18 mouse cellular contexts compared by ENCODE assay signal in genomic region chr9:65833230-65833629, GRCm38 (mm10). TPM values are rescaled to one million over a fixed set of nuclear protein-coding genes. Genes with fewer than 3 reads are reported as not detected.
DNase-seq lines count a peak whose midpoint lies in the region; ATAC-seq lines count a peak whose summit lies in the region.
"Had no signal": no experiment of that assay in that cellular context is flagged by ENCODE, and none has a peak within 500 bp of the region (broad histone marks: within the 10 kb centered on the region; RNA-seq: fewer than 3 reads in every experiment).

No protein-coding gene starts in this region.

- no peaks in the 10 kb centered on the region for H3K27me3 ChIP-seq in midbrain, embryonic 11.5 days (ENCODE audit: control insufficient read depth, insufficient read depth, low read length)
- H3K27me3 ChIP-seq in midbrain, embryonic 16.5 days (ENCODE audit: control insufficient read depth, insufficient read depth, low read depth, low read length), result no peaks in the 10 kb centered on the region
- no peaks in the 10 kb centered on the region for H3K27me3 ChIP-seq in forebrain, embryonic 13.5 days
- no peaks in the 10 kb centered on the region for H3K27me3 ChIP-seq in kidney, embryonic 15.5 days
- H3K27me3 ChIP-seq: heart, embryonic 12.5 days; liver, embryonic 13.5 days; lung, embryonic 15.5 days had no signal

- no peaks in the 10 kb centered on the region for H3K9me3 ChIP-seq in midbrain, embryonic 11.5 days (ENCODE audit: control insufficient read depth, low read length)
- no peaks in the 10 kb centered on the region for H3K9me3 ChIP-seq in midbrain, embryonic 16.5 days (replicated peaks; ENCODE audit: control insufficient read depth, low read length, poor library complexity, severe bottlenecking)
- H3K9me3 ChIP-seq in forebrain, embryonic 13.5 days (replicated peaks), result no peaks in the 10 kb centered on the region
- no peaks in the 10 kb centered on the region for H3K9me3 ChIP-seq in kidney, embryonic 15.5 days (replicated peaks)
- H3K9me3 ChIP-seq: heart, embryonic 12.5 days; liver, embryonic 13.5 days; lung, embryonic 15.5 days had no signal

- H3K4me2 ChIP-seq in midbrain, embryonic 11.5 days, result no peak overlapping the region
- no peak overlapping the region for H3K4me2 ChIP-seq in midbrain, embryonic 16.5 days (ENCODE audit: low read length)
- H3K4me2 ChIP-seq in forebrain, embryonic 13.5 days, result no peak overlapping the region
- H3K4me2 ChIP-seq in kidney, embryonic 15.5 days, result no peak overlapping the region
- H3K4me2 ChIP-seq: heart, embryonic 12.5 days; liver, embryonic 13.5 days; lung, embryonic 15.5 days had no signal

- no peak for DNase-seq in midbrain, embryonic 11.5 days (ENCODE audit: low spot score, missing footprints)
- DNase-seq in embryo, embryonic 10.5 days (ENCODE audit: low spot score), result peak; percentile 66
- DNase-seq in retina, postnatal 1 day, result peak; percentile 66
- DNase-seq in adrenal gland, adult 8-10 months, result no peak
- DNase-seq: cerebellum, adult 8-10 months; gastrocnemius, postnatal 36 days; heart, postnatal 14 days; liver, embryonic 13.5 days; lung, postnatal 4 days; right cerebral cortex, postnatal 25 days; thymus, adult 2 months had no signal

- no peak overlapping the region for H3K9ac ChIP-seq in midbrain, embryonic 11.5 days (ENCODE audit: low read length)
- H3K9ac ChIP-seq in midbrain, embryonic 16.5 days (ENCODE audit: low read depth, low read length), result no peak overlapping the region
- H3K9ac ChIP-seq in forebrain, embryonic 13.5 days, result no peak overlapping the region
- H3K9ac ChIP-seq in kidney, embryonic 15.5 days, result no peak overlapping the region
- H3K9ac ChIP-seq: heart, embryonic 12.5 days; liver, embryonic 13.5 days; lung, embryonic 15.5 days had no signal

- WGBS in midbrain, embryonic 11.5 days, result 15% methylated on average over 2 of the region's 2 CpGs
- 14% methylated on average over 2 of the region's 2 CpGs for WGBS in midbrain, embryonic 16.5 days
- WGBS in forebrain, embryonic 13.5 days, result 1% methylated on average over 2 of the region's 2 CpGs
- 78% methylated on average over 2 of the region's 2 CpGs for WGBS in kidney, embryonic 15.5 days

- no peak overlapping the region for H3K27ac ChIP-seq in midbrain, embryonic 11.5 days (ENCODE audit: low read depth, low read length)
- H3K27ac ChIP-seq in midbrain, embryonic 16.5 days (ENCODE audit: low read length), result no peak overlapping the region
- H3K27ac ChIP-seq in forebrain, embryonic 13.5 days, result peak overlapping the region; percentile 8; the same call in 1 of the 2 replicates
- H3K27ac ChIP-seq in kidney, embryonic 15.5 days, result no peak overlapping the region
- H3K27ac ChIP-seq: liver, embryonic 13.5 days; lung, embryonic 15.5 days had no signal

- no peaks in the 10 kb centered on the region for H3K36me3 ChIP-seq in midbrain, embryonic 11.5 days (ENCODE audit: control insufficient read depth, insufficient read depth, low read length)
- no peaks in the 10 kb centered on the region for H3K36me3 ChIP-seq in midbrain, embryonic 16.5 days (ENCODE audit: control insufficient read depth, insufficient read depth, low read length)
- H3K36me3 ChIP-seq in forebrain, embryonic 13.5 days (ENCODE audit: poor library complexity, severe bottlenecking), result peaks cover 5% of the 10 kb centered on the region
- H3K36me3 ChIP-seq in kidney, embryonic 15.5 days, result peaks cover 27% of the 10 kb centered on the region

- H3K4me1 ChIP-seq in midbrain, embryonic 11.5 days (ENCODE audit: control insufficient read depth, insufficient read depth, low read length), result peaks cover 30% of the 10 kb centered on the region
- H3K4me1 ChIP-seq in midbrain, embryonic 16.5 days (ENCODE audit: control insufficient read depth, insufficient read depth, low read length), result peaks cover 5% of the 10 kb centered on the region
- H3K4me1 ChIP-seq in forebrain, embryonic 13.5 days, result peaks cover 59% of the 10 kb centered on the region
- H3K4me1 ChIP-seq in kidney, embryonic 15.5 days, result peaks cover 6% of the 10 kb centered on the region

- H3K4me3 ChIP-seq in midbrain, embryonic 11.5 days (ENCODE audit: low read depth, low read length), result no peak overlapping the region
- no peak overlapping the region for H3K4me3 ChIP-seq in midbrain, embryonic 16.5 days (ENCODE audit: low read depth, low read length)
- no peak overlapping the region for H3K4me3 ChIP-seq in forebrain, embryonic 13.5 days
- H3K4me3 ChIP-seq in kidney, embryonic 15.5 days (replicated peaks), result no peak overlapping the region
- H3K4me3 ChIP-seq: heart, embryonic 12.5 days; liver, embryonic 13.5 days; lung, embryonic 15.5 days had no signal

- ATAC-seq in midbrain, embryonic 11.5 days (ENCODE audit: low FRiP score), result 0 out of 2 replicates have a peak, but pooled peaks have one; percentile 44
- no peak for ATAC-seq in midbrain, embryonic 16.5 days
- no peak for ATAC-seq in forebrain, embryonic 13.5 days
- no peak for ATAC-seq in kidney, embryonic 15.5 days (replicated peaks; ENCODE audit: low FRiP score)
- ATAC-seq: hindbrain, embryonic 16.5 days; intestine, embryonic 16.5 days had no signal

RNA-seq across cellular contexts. Expression of gene Zfp609, which starts 5.9 kb away (rescaled TPM):
- polyA plus RNA-seq in midbrain, embryonic 11.5 days (2014; fragmentation: Nextera tagmentation; extraction: Ambion mirVana), result 7.4 and 7.6 TPM in 2 replicates
- 6.6 and 6.8 TPM in 2 replicates for polyA plus RNA-seq in midbrain, embryonic 16.5 days (2015; fragmentation: Nextera tagmentation; extraction: Ambion mirVana)
- polyA plus RNA-seq in forebrain, embryonic 13.5 days (2015; fragmentation: Nextera tagmentation; extraction: Ambion mirVana), result 9.4 and 9.6 TPM in 2 replicates
- 6.0 and 7.4 TPM in 2 replicates for polyA plus RNA-seq in kidney, embryonic 15.5 days (2015; fragmentation: Nextera tagmentation; extraction: Ambion mirVana)
- 10 to 100 TPM; 23.8 to 33.5 (median 28.4) TPM for total RNA-seq in adrenal gland, adult 8-10 months (2022)

RNA-seq across cellular contexts. Expression of gene Pclaf, which starts 56.8 kb away (rescaled TPM):
- polyA plus RNA-seq in midbrain, embryonic 11.5 days (2014; fragmentation: Nextera tagmentation; extraction: Ambion mirVana), result 198 and 215 TPM in 2 replicates
- polyA plus RNA-seq in midbrain, embryonic 16.5 days (2015; fragmentation: Nextera tagmentation; extraction: Ambion mirVana), result 13.7 and 17.6 TPM in 2 replicates
- 166 and 189 TPM in 2 replicates for polyA plus RNA-seq in forebrain, embryonic 13.5 days (2015; fragmentation: Nextera tagmentation; extraction: Ambion mirVana)
- polyA plus RNA-seq in kidney, embryonic 15.5 days (2015; fragmentation: Nextera tagmentation; extraction: Ambion mirVana), result 244 and 272 TPM in 2 replicates
- under 1 TPM; 0.61 to 0.97 (median 0.90) TPM for total RNA-seq in adrenal gland, adult 8-10 months (2022)

Comparison
In these comparisons a context has a peak if more than half of its experiments do, and no peak if none do; other contexts are left out.
1. DNase-seq: peak in embryo, embryonic 10.5 days (single experiment) and retina, postnatal 1 day (single experiment); none in midbrain, embryonic 11.5 days (single experiment) and adrenal gland, adult 8-10 months (single experiment).